Mouse (Mus musculus) adrenal gland (tissue): ENCODE data around the gene Spp1.

ENCODE experiments used
- intact Hi-C: fragments of 180-260 bp; cut with DNase I; formaldehyde crosslinking; loops from one replicate; pipeline ENCODE4 v1.15.1; 2025
- long read RNA-seq, 2 experiments: library from polyadenylated mRNA; unstranded; transcript quantifications; one replicate each; pipeline ENCODE4 v2.0.0; 2020; ENCODE audit warnings: borderline replicate concordance in 1 of 2; ENCODE audit not compliant: insufficient replicate concordance in 1 of 2

The Spp1 gene
- long read RNA-seq, experiment 1, transcript Spp1-201 (7 exons, 1,410 nt): major isoform, 77 of 83 reads
- long read RNA-seq, experiment 1, partial matches to known transcripts: 0 of 83 reads
- long read RNA-seq, experiment 1, other reads (novel, unspliced or antisense): 2 of 83 reads
- long read RNA-seq, experiment 2, transcript Spp1-201 (7 exons, 1,410 nt): major isoform, 38 of 41 reads
- long read RNA-seq, experiment 2, partial matches to known transcripts: 1 of 41 reads
- long read RNA-seq, experiment 2, other reads (novel, unspliced or antisense): 1 of 41 reads

- intact Hi-C loops: loop anchor here (5.0 kb wide), 1 partner anchor 93 kb away; no protein-coding TSS in a partner anchor
Observed at GRCm38 (mm10) chr5:104434835-104435301, at the start of gene Spp1. Gene Spp1 (plus strand): TSS chr5:104435118.

GRCm38 (mm10) chr5:104385521-104385920, 49.4 kb upstream of the Spp1 start:
- intact Hi-C loops: no loop called here

- intact Hi-C loops: no loop called here
Observed at GRCm38 (mm10) chr5:104386908-104387307, 48.0 kb upstream of the Spp1 start.

GRCm38 (mm10) chr5:104390962-104391361, 44.0 kb upstream of the Spp1 start:
- intact Hi-C loops: no loop called here

GRCm38 (mm10) chr5:104392784-104393183, 42.1 kb upstream of the Spp1 start:
- intact Hi-C loops: no loop called here

- intact Hi-C loops: no loop called here
Observed at GRCm38 (mm10) chr5:104396286-104396685, 38.6 kb upstream of the Spp1 start.

- intact Hi-C loops: no loop called here
Observed at GRCm38 (mm10) chr5:104398001-104398400, 36.9 kb upstream of the Spp1 start.

- intact Hi-C loops: no loop called here
Observed at GRCm38 (mm10) chr5:104399291-104399950, 35.5 kb upstream of the Spp1 start.

- intact Hi-C loops: no loop called here
Observed at GRCm38 (mm10) chr5:104399970-104400369, 34.9 kb upstream of the Spp1 start.

GRCm38 (mm10) chr5:104402651-104403050, 32.3 kb upstream of the Spp1 start:
- intact Hi-C loops: no loop called here

- intact Hi-C loops: no loop called here
Observed at GRCm38 (mm10) chr5:104403351-104403750, 31.6 kb upstream of the Spp1 start.

- intact Hi-C loops: no loop called here
Observed at GRCm38 (mm10) chr5:104404551-104404950, 30.4 kb upstream of the Spp1 start.

- intact Hi-C loops: no loop called here
Observed at GRCm38 (mm10) chr5:104405051-104405450, 29.9 kb upstream of the Spp1 start.

- intact Hi-C loops: no loop called here
Observed at GRCm38 (mm10) chr5:104406756-104407155, 28.2 kb upstream of the Spp1 start.

- intact Hi-C loops: no loop called here
Observed at GRCm38 (mm10) chr5:104407541-104408231, 27.2 kb upstream of the Spp1 start.

GRCm38 (mm10) chr5:104408549-104408948, 26.4 kb upstream of the Spp1 start:
- intact Hi-C loops: no loop called here

GRCm38 (mm10) chr5:104415999-104416398, 18.9 kb upstream of the Spp1 start:
- intact Hi-C loops: no loop called here

- intact Hi-C loops: no loop called here
Observed at GRCm38 (mm10) chr5:104417028-104417427, 17.9 kb upstream of the Spp1 start.

- intact Hi-C loops: no loop called here
Observed at GRCm38 (mm10) chr5:104417721-104418120, 17.2 kb upstream of the Spp1 start.

GRCm38 (mm10) chr5:104422039-104422438, 12.9 kb upstream of the Spp1 start:
- intact Hi-C loops: no loop called here

- intact Hi-C loops: no loop called here
Observed at GRCm38 (mm10) chr5:104423861-104424260, 11.1 kb upstream of the Spp1 start.

- intact Hi-C loops: no loop called here
Observed at GRCm38 (mm10) chr5:104425949-104426348, 9.0 kb upstream of the Spp1 start.
